Mouse (Mus musculus) midbrain, embryonic 16.5 days (tissue): ENCODE data around the gene Amer3. TPM values are rescaled to one million over a fixed set of nuclear protein-coding genes. Genes with fewer than 3 reads are reported as not detected.

ENCODE experiments used
- ATAC-seq: fragments of 200-750 bp; cut with Nextera tagmentation; 2 replicates; pipeline ENCODE4 v1.8.0; 2017; ENCODE audit warnings: moderate TSS enrichment
- H3K27ac ChIP-seq: fragments of 300-500 bp; sonication (generic); 2 replicates; pipeline ENCODE4 v1.5.1; 2014; ENCODE audit warnings: mild to moderate bottlenecking, low read length, mixed read lengths
- H3K27me3 ChIP-seq: fragments of 300-500 bp; sonication (generic); 2 replicates; pipeline ENCODE4 v1.6.1; 2014; ENCODE audit warnings: low read depth, low read length, mixed read lengths; ENCODE audit not compliant: control insufficient read depth, insufficient read depth
- H3K36me3 ChIP-seq: fragments of 300-500 bp; sonication (generic); 2 replicates; pipeline ENCODE4 v1.6.1; 2014; ENCODE audit warnings: mild to moderate bottlenecking, low read length, moderate library complexity, mixed read lengths; ENCODE audit not compliant: control insufficient read depth, insufficient read depth
- H3K4me1 ChIP-seq: fragments of 300-500 bp; sonication (generic); 2 replicates; pipeline ENCODE4 v1.6.1; 2014; ENCODE audit warnings: mild to moderate bottlenecking, low read length, mixed read lengths; ENCODE audit not compliant: control insufficient read depth, insufficient read depth
- H3K4me2 ChIP-seq: fragments of 300-500 bp; sonication (generic); 2 replicates; pipeline ENCODE4 v1.6.1; 2014; ENCODE audit warnings: mild to moderate bottlenecking, low read length, mixed read lengths
- H3K4me3 ChIP-seq: fragments of 300-500 bp; sonication (generic); 2 replicates; pipeline ENCODE4 v1.5.1; 2014; ENCODE audit warnings: low read depth, mild to moderate bottlenecking, low read length, moderate library complexity, mixed read lengths
- H3K9ac ChIP-seq: fragments of 300-500 bp; sonication (generic); 2 replicates; pipeline ENCODE4 v1.6.1; 2014; ENCODE audit warnings: low read depth, low read length, mixed read lengths
- H3K9me3 ChIP-seq: fragments of 300-500 bp; sonication (generic); replicated peaks from 2 replicates; pipeline ENCODE4 v1.6.1; 2014; ENCODE audit warnings: mild to moderate bottlenecking, low read length, mixed read lengths; ENCODE audit not compliant: control insufficient read depth, poor library complexity, severe bottlenecking
- WGBS: fragments of 180-500 bp; shearing (Covaris S2); extraction: QIAGEN DNeasy Blood & Tissue Kit; methylation state at CpG from one replicate; pipeline ENCODE4 v1.1.7; 2014; 5-methylcytosine and 5-hydroxymethylcytosine counted together
- polyA plus RNA-seq: library from polyadenylated mRNA; unstranded; fragments of >200 nt; fragmentation: Nextera tagmentation; extraction: Ambion mirVana; gene quantifications from 2 replicates; pipeline ENCODE4 v1.2.1, GENCODE M21; 2015

Gene Amer3
- polyA plus RNA-seq, 1 experiment from 2014 or later = 38.1 TPM

GRCm38 (mm10) chr1:34560843-34561242, 18.6 kb upstream of the Amer3 start, which contains the start of gene Prss40:
Gene Prss40 (minus strand): TSS chr1:34560943.
- Histone ChIP-seq H3K4me3 (no peak within 1 kb of the TSS), H3K9ac (no peak within 1 kb of the TSS), H3K36me3 (no peaks in the 10 kb centered on the region), H3K27me3 (no peaks in the 10 kb centered on the region), H3K4me1 (no peaks in the 10 kb centered on the region), H3K9me3 (0 out of 2 replicates have a peak, but pooled peaks cover 2% of the 10 kb centered on the region), H3K27ac (no peak within 1 kb of the TSS), H3K4me2 (no peak within 1 kb of the TSS)
- ATAC-seq = no peak
- 91% methylated on average over 15 of the region's 15 CpGs for WGBS

GRCm38 (mm10) chr1:34564383-34565045, 14.9 kb upstream of the Amer3 start:
- Histone ChIP-seq H3K4me1 (no peaks in the 10 kb centered on the region), H3K4me3 (no peak overlapping the region)
- WGBS = 88% methylated on average over 8 of the region's 8 CpGs

GRCm38 (mm10) chr1:34568120-34568519, 11.3 kb upstream of the Amer3 start:
- Histone ChIP-seq H3K36me3 (no peaks in the 10 kb centered on the region), H3K27me3 (no peaks in the 10 kb centered on the region), H3K4me2 (no peak overlapping the region), H3K27ac (no peak overlapping the region), H3K4me1 (no peaks in the 10 kb centered on the region), H3K9ac (no peak overlapping the region), H3K4me3 (no peak overlapping the region), H3K9me3 (0 out of 2 replicates have a peak, but pooled peaks cover 2% of the 10 kb centered on the region)
- ATAC-seq = no peak
- 97% methylated on average over 2 of the region's 2 CpGs for WGBS

More at GRCm38 (mm10) chr1:34564383-34565045, 14.9 kb upstream of the Amer3 start:
- 0 out of 2 replicates have a peak, but pooled peaks cover 2% of the 10 kb centered on the region for H3K9me3 ChIP-seq
- no peak overlapping the region for H3K9ac ChIP-seq
- no peaks in the 10 kb centered on the region for H3K36me3 ChIP-seq
- no peak overlapping the region for H3K27ac ChIP-seq
- no peak overlapping the region for H3K4me2 ChIP-seq
- H3K27me3 ChIP-seq = no peaks in the 10 kb centered on the region
- ATAC-seq = no peak

- H3K27ac ChIP-seq = no peak overlapping the region
- no peak overlapping the region for H3K4me2 ChIP-seq
- H3K27me3 ChIP-seq = no peaks in the 10 kb centered on the region
- ATAC-seq = no peak
- H3K4me1 ChIP-seq = no peaks in the 10 kb centered on the region
- 91% methylated on average over 2 of the region's 2 CpGs for WGBS
- H3K9ac ChIP-seq = no peak overlapping the region
- 0 out of 2 replicates have a peak, but pooled peaks cover under 1% of the 10 kb centered on the region for H3K9me3 ChIP-seq
- no peak overlapping the region for H3K4me3 ChIP-seq
- no peaks in the 10 kb centered on the region for H3K36me3 ChIP-seq
Measured at GRCm38 (mm10) chr1:34569876-34570275, 9.6 kb upstream of the Amer3 start.

- 66% methylated on average over 6 of the region's 6 CpGs for WGBS
- Histone ChIP-seq H3K4me2 (no peak overlapping the region), H3K27ac (no peak overlapping the region), H3K9ac (no peak overlapping the region), H3K9me3 (no peaks in the 10 kb centered on the region), H3K4me3 (no peak overlapping the region), H3K4me1 (no peaks in the 10 kb centered on the region), H3K27me3 (no peaks in the 10 kb centered on the region), H3K36me3 (no peaks in the 10 kb centered on the region)
- ATAC-seq = no peak
Measured at GRCm38 (mm10) chr1:34571431-34571830, 8.0 kb upstream of the Amer3 start.

- Histone ChIP-seq H3K27me3 (no peaks in the 10 kb centered on the region; the same call in 1 of the 2 replicates), H3K27ac (no peak overlapping the region), H3K4me2 (no peak overlapping the region), H3K36me3 (no peaks in the 10 kb centered on the region), H3K4me3 (no peak overlapping the region), H3K9ac (no peak overlapping the region), H3K9me3 (no peaks in the 10 kb centered on the region), H3K4me1 (no peaks in the 10 kb centered on the region)
- ATAC-seq = no peak
- WGBS = 82% methylated on average over 6 of the region's 6 CpGs
Measured at GRCm38 (mm10) chr1:34573221-34573620, 6.2 kb upstream of the Amer3 start.

GRCm38 (mm10) chr1:34579782-34580356, 412 bp downstream of the Amer3 start:
- peak overlapping the region; percentile 92 for H3K4me2 ChIP-seq
- peaks cover 34% of the 10 kb centered on the region for H3K4me1 ChIP-seq
- no peaks in the 10 kb centered on the region for H3K9me3 ChIP-seq
- peak; percentile 73 for ATAC-seq
- WGBS = under 1% methylated on average over 18 of the region's 18 CpGs
- H3K36me3 ChIP-seq = no peaks in the 10 kb centered on the region
- H3K4me3 ChIP-seq = peak overlapping the region; percentile 69
- no peaks in the 10 kb centered on the region; the same call in 1 of the 2 replicates for H3K27me3 ChIP-seq
- peak overlapping the region; percentile 91 for H3K9ac ChIP-seq
- H3K27ac ChIP-seq = peak overlapping the region; percentile 95

GRCm38 (mm10) chr1:34582218-34582617, 2.8 kb downstream of the Amer3 start:
- Histone ChIP-seq H3K4me2 (peak overlapping the region; percentile 39), H3K4me1 (peaks cover 34% of the 10 kb centered on the region), H3K4me3 (0 out of 2 replicates have a peak overlapping the region, but pooled peaks have one; percentile 5), H3K36me3 (peaks cover 8% of the 10 kb centered on the region; the same call in 1 of the 2 replicates), H3K27me3 (no peaks in the 10 kb centered on the region; the same call in 1 of the 2 replicates), H3K27ac (no peak overlapping the region), H3K9ac (no peak overlapping the region; the same call in 1 of the 2 replicates), H3K9me3 (no peaks in the 10 kb centered on the region)
- 57% methylated on average over 6 of the region's 6 CpGs for WGBS
- ATAC-seq = no peak

GRCm38 (mm10) chr1:34583821-34584263, 4.4 kb downstream of the Amer3 start:
- Histone ChIP-seq H3K27ac (no peak overlapping the region), H3K4me2 (no peak overlapping the region), H3K27me3 (no peaks in the 10 kb centered on the region), H3K4me1 (peaks cover 30% of the 10 kb centered on the region), H3K4me3 (no peak overlapping the region), H3K9me3 (no peaks in the 10 kb centered on the region), H3K36me3 (peaks cover 22% of the 10 kb centered on the region), H3K9ac (no peak overlapping the region)
- peak; percentile 46 for ATAC-seq
- WGBS = 12% methylated on average over 4 of the region's 4 CpGs
